Mouse (Mus musculus) embryonic facial prominence, embryonic 15.5 days (tissue): ENCODE measurements around the gene Tmem8b. TPM values are rescaled to one million over a fixed set of nuclear protein-coding genes. Genes with fewer than 3 reads are reported as not detected.

Experiments
- ATAC-seq: fragments of 200-750 bp; cut with Nextera tagmentation; 2 replicates; pipeline ENCODE4 v1.8.0; 2017; ENCODE audit warnings: low read depth, moderate TSS enrichment; ENCODE audit not compliant: insufficient number of reproducible peaks, low FRiP score, low TSS enrichment
- H3K27ac ChIP-seq: fragments of 300-500 bp; sonication (generic); replicated peaks from 2 replicates; pipeline ENCODE4 v1.5.1; 2015; ENCODE audit warnings: mild to moderate bottlenecking, inconsistent platforms
- H3K27me3 ChIP-seq: fragments of 300-500 bp; sonication (generic); 2 replicates; pipeline ENCODE4 v1.6.1; 2015; ENCODE audit warnings: inconsistent platforms
- H3K36me3 ChIP-seq: fragments of 300-500 bp; sonication (generic); 2 replicates; pipeline ENCODE4 v1.6.1; 2015; ENCODE audit warnings: mild to moderate bottlenecking, inconsistent platforms
- H3K4me1 ChIP-seq: fragments of 300-500 bp; sonication (generic); 2 replicates; pipeline ENCODE4 v1.6.1; 2015; ENCODE audit warnings: inconsistent platforms
- H3K4me2 ChIP-seq: fragments of 300-500 bp; sonication (generic); replicated peaks from 2 replicates; pipeline ENCODE4 v1.6.1; 2015; ENCODE audit warnings: mild to moderate bottlenecking, inconsistent platforms
- H3K4me3 ChIP-seq: fragments of 300-500 bp; sonication (generic); replicated peaks from 2 replicates; pipeline ENCODE4 v1.5.1; 2015; ENCODE audit warnings: mild to moderate bottlenecking, inconsistent platforms
- H3K9ac ChIP-seq: fragments of 300-500 bp; sonication (generic); 2 replicates; pipeline ENCODE4 v1.6.1; 2015; ENCODE audit warnings: inconsistent platforms
- H3K9me3 ChIP-seq: fragments of 300-500 bp; sonication (generic); replicated peaks from 2 replicates; pipeline ENCODE4 v1.6.1; 2016; ENCODE audit warnings: inconsistent platforms
- WGBS: fragments of 180-500 bp; shearing (Covaris S2); methylation state at CpG from one replicate; pipeline ENCODE4 v1.1.7; 2015; 5-methylcytosine and 5-hydroxymethylcytosine counted together
- polyA plus RNA-seq: library from polyadenylated mRNA; unstranded; fragments of >200 nt; fragmentation: Nextera tagmentation; extraction: Ambion mirVana; gene quantifications from 2 replicates; pipeline ENCODE4 v1.2.1, GENCODE M21; 2015

Tmem8b gene
- 5.3 and 6.1 TPM in 2 replicates for polyA plus RNA-seq

DNA sequence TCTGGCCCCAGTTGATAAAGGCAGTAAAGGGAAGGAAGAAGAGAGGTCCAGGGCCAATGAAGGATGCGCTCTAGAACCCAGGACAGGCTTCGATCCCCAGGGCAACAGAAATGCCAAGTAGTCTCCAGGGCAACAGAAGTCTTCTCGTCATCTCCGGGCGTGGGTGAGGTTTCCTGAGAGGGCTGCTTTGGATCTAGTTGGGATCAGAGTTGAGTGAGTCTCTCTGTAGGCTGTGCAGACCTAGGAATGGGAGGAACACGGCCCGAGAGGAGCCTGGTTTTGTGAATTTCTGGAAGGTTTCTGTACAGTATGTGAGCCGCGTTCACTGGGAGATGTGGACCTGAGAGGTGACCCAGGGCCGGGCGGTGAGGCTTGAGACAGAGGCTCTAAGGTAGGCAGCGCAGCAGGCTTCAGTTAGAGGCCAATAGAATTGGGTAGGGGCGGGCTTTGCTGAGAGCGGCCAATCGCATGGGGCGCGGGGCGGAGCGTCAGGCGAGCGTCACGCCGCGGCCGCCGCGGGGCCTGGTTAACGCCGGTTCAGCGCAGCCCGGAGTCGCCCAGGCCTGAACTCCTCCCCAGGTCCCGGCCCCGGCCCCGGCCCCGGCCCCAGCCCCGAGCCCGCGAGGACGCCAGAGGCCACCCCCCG is at the start of gene Tmem8b, which contains the start of gene Fam221b:
Tmem8b (plus strand) TSS at position 190 of the 646 bp plus-strand sequence.
Fam221b (minus strand) TSS at position 364 of the 646 bp plus-strand sequence.
- Histone ChIP-seq H3K36me3 (no peaks in the 10 kb centered on the region), H3K9me3 (no peaks in the 10 kb centered on the region), H3K4me2 (peak within 1 kb of the TSS; percentile 86), H3K27me3 (peaks cover 12% of the 10 kb centered on the region), H3K27ac (peak within 1 kb of the TSS; percentile 66), H3K9ac (peak within 1 kb of the TSS; percentile 84), H3K4me3 (peak within 1 kb of the TSS; percentile 82), H3K4me1 (peaks cover 32% of the 10 kb centered on the region)
- ATAC-seq: peak; percentile 92
- 1% methylated on average over 41 of the region's 41 CpGs for WGBS

DNA sequence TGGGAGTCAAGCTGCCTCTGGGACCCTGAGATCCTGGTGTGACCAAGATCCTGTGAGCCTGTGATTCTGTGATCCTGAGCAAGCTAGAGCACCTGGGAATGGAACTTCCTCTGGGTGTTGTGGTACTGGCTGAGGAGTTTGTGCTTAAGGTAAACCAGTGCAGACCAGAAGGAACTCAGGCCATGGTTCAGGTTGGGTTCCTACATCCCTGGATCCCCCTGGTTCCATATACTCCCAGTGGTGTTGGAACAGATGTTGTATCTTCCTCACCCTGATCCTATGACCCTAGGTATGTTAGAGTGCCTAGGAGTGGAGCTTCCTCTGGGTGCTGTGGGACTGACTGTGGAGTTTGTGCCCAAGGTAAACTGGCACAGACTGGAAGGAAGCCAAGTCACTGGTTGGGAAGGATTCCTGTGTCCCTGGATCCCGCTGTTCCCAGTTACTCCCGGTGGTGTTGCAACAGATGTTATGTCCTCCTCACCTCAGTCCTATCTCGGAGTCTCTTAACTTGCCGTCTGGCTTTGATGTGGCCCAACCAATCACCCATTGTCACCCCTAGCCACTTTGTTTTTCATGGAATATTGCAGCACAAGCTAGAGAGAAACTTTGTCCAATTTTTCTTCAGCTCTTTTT is 48.5 kb upstream of the Tmem8b start:
- Histone ChIP-seq H3K4me2 (no peak overlapping the region), H3K4me3 (no peak overlapping the region), H3K9ac (no peak overlapping the region), H3K27me3 (no peaks in the 10 kb centered on the region), H3K4me1 (no peaks in the 10 kb centered on the region), H3K9me3 (peaks cover 9% of the 10 kb centered on the region; the same call in 1 of the 2 replicates), H3K36me3 (no peaks in the 10 kb centered on the region), H3K27ac (no peak overlapping the region)
- WGBS: 84% methylated on average over 4 of the region's 4 CpGs
- ATAC-seq: no peak

GRCm38 (mm10) chr4:43629106-43629817 is 39.5 kb upstream of the Tmem8b start:
- WGBS: 41% methylated on average over 20 of the region's 20 CpGs
- Histone ChIP-seq H3K36me3 (no peaks in the 10 kb centered on the region), H3K9ac (no peak overlapping the region), H3K9me3 (peaks cover 12% of the 10 kb centered on the region; the same call in 1 of the 2 replicates), H3K4me2 (no peak overlapping the region), H3K4me1 (peaks cover 33% of the 10 kb centered on the region), H3K27ac (no peak overlapping the region), H3K27me3 (no peaks in the 10 kb centered on the region), H3K4me3 (no peak overlapping the region)
- ATAC-seq: no peak

- Histone ChIP-seq H3K27me3 (no peaks in the 10 kb centered on the region), H3K4me1 (peaks cover 33% of the 10 kb centered on the region), H3K27ac (peak overlapping the region; percentile 88; the same call in 1 of the 2 replicates), H3K4me3 (no peak overlapping the region; the same call in 1 of the 2 replicates), H3K4me2 (peak overlapping the region; percentile 34), H3K9me3 (peaks cover 5% of the 10 kb centered on the region; the same call in 1 of the 2 replicates), H3K9ac (no peak overlapping the region), H3K36me3 (no peaks in the 10 kb centered on the region)
- no peak for ATAC-seq
- under 1% methylated on average over 5 of the region's 5 CpGs for WGBS
These were observed 38.7 kb upstream of the Tmem8b start for GRCm38 (mm10) chr4:43630030-43630581.

- WGBS: 16% methylated on average over 5 of the region's 5 CpGs
- no peak overlapping the region for H3K9ac ChIP-seq
These were observed 38.1 kb upstream of the Tmem8b start for GRCm38 (mm10) chr4:43630671-43631045.

GRCm38 (mm10) chr4:43631046-43631955 is 37.5 kb upstream of the Tmem8b start, which contains the start of gene Npr2:
Npr2 (plus strand) TSS chr4:43631935.
- peak within 1 kb of the TSS; percentile 82 for H3K4me2 ChIP-seq
- H3K4me1 ChIP-seq: peaks cover 33% of the 10 kb centered on the region
- peak; percentile 66 for ATAC-seq
- H3K4me3 ChIP-seq: peak within 1 kb of the TSS; percentile 72
- no peaks in the 10 kb centered on the region for H3K27me3 ChIP-seq
- under 1% methylated on average over 40 of the region's 70 CpGs for WGBS
- peak within 1 kb of the TSS; percentile 88 for H3K27ac ChIP-seq
- no peaks in the 10 kb centered on the region for H3K36me3 ChIP-seq
- no peaks in the 10 kb centered on the region for H3K9me3 ChIP-seq
- H3K9ac ChIP-seq: peak within 1 kb of the TSS; percentile 73

More at GRCm38 (mm10) chr4:43630671-43631045, 38.1 kb upstream of the Tmem8b start:
- ATAC-seq: no peak
- Histone ChIP-seq H3K36me3 (no peaks in the 10 kb centered on the region), H3K27ac (peak overlapping the region; percentile 88), H3K27me3 (no peaks in the 10 kb centered on the region), H3K4me3 (peak overlapping the region; percentile 72), H3K4me2 (peak overlapping the region; percentile 82), H3K9me3 (no peaks in the 10 kb centered on the region), H3K4me1 (peaks cover 33% of the 10 kb centered on the region)

GRCm38 (mm10) chr4:43631956-43632920 is 36.5 kb upstream of the Tmem8b start:
- WGBS: 44% methylated on average over 42 of the region's 42 CpGs
- H3K9me3 ChIP-seq: no peaks in the 10 kb centered on the region
- H3K4me1 ChIP-seq: peaks cover 33% of the 10 kb centered on the region
- H3K9ac ChIP-seq: peak overlapping the region; percentile 73
- peak overlapping the region; percentile 72 for H3K4me3 ChIP-seq
- peak overlapping the region; percentile 88; the same call in 1 of the 2 replicates for H3K27ac ChIP-seq
- no peaks in the 10 kb centered on the region for H3K36me3 ChIP-seq
- H3K4me2 ChIP-seq: peak overlapping the region; percentile 82
- no peaks in the 10 kb centered on the region for H3K27me3 ChIP-seq
- ATAC-seq: peak; percentile 21; the same call in 1 of the 2 replicates

DNA sequence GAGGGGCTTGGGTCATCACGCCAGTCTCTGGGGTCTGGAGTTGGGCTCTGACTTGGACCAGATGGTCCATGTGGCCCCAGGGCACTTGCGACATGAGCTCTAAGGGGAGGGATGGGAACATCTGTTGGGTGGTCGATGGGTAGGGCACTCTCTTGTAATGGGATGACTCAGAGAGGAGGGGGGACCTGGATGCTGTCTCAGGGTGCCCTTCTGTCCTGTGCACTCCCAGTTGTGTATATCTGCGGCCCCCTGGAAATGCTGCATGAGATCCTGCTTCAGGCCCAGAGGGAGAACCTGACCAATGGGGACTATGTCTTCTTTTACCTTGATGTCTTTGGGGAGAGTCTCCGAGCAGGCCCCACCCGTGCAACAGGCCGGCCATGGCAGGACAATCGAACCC is 35.5 kb upstream of the Tmem8b start:
- 69% methylated on average over 8 of the region's 8 CpGs for whole genome bisulfite sequencing
- H3K36me3 ChIP-seq: no peaks in the 10 kb centered on the region
- H3K27me3 ChIP-seq: no peaks in the 10 kb centered on the region
- peak overlapping the region; percentile 82 for H3K4me2 ChIP-seq
- no peak for ATAC-seq
- no peaks in the 10 kb centered on the region for H3K9me3 ChIP-seq
- H3K4me1 ChIP-seq: peaks cover 33% of the 10 kb centered on the region
- no peak overlapping the region for H3K9ac ChIP-seq
- no peak overlapping the region for H3K4me3 ChIP-seq
- no peak overlapping the region for H3K27ac ChIP-seq

- Histone ChIP-seq H3K9me3 (no peaks in the 10 kb centered on the region), H3K36me3 (no peaks in the 10 kb centered on the region), H3K27me3 (no peaks in the 10 kb centered on the region), H3K9ac (no peak overlapping the region), H3K27ac (no peak overlapping the region), H3K4me2 (peak overlapping the region; percentile 82; the same call in 1 of the 2 replicates), H3K4me1 (peaks cover 33% of the 10 kb centered on the region), H3K4me3 (no peak overlapping the region)
- 92% methylated on average over 2 of the region's 2 CpGs for WGBS
- ATAC-seq: no peak
These were observed 35.0 kb upstream of the Tmem8b start for GRCm38 (mm10) chr4:43633736-43634135.
